Mouse (Mus musculus) left cerebral cortex, postnatal 14 days (tissue): ENCODE measurements around the gene Calcr. TPM values are rescaled to one million over a fixed set of nuclear protein-coding genes. Genes with fewer than 3 reads are reported as not detected.
A peak's percentile ranks its signal among the peaks of the same experiment; 100 is the strongest.
"Not testable (repeated sequence)": the region's sequence is repeated elsewhere in the genome, so short reads cannot be mapped to it uniquely, and the experiment has no call there.

Experiments used
- DNase-seq, 2 experiments: peaks; one replicate each; pipeline ENCODE4 v3.0.0; 2021 to 2022; ENCODE audit warnings: low spot score in 2 of 2, mixed read lengths in 1 of 2
- intact Hi-C: fragments of 180-260 bp; cut with DNase I; formaldehyde crosslinking; loops from one replicate; pipeline ENCODE4 v1.15.1; 2025
- long read RNA-seq, 2 experiments: library from polyadenylated mRNA; stranded (forward); transcript quantifications; one replicate each; pipeline ENCODE4 v2.0.0; 2021
- total RNA-seq, 2 experiments: library from RNA; stranded (reverse); gene quantifications; 2 replicates each; pipeline ENCODE4 v1.2.3; 2021

Gene Calcr
- total RNA-seq: under 1 TPM in 1 of 2 experiments, not detected in 1; 0.30 TPM
- long read RNA-seq, experiment 1: 0 reads
- long read RNA-seq, experiment 2, partial matches to known transcripts: 1 of 2 reads
- long read RNA-seq, experiment 2, other reads (novel, unspliced or antisense): 0 of 2 reads

DNA sequence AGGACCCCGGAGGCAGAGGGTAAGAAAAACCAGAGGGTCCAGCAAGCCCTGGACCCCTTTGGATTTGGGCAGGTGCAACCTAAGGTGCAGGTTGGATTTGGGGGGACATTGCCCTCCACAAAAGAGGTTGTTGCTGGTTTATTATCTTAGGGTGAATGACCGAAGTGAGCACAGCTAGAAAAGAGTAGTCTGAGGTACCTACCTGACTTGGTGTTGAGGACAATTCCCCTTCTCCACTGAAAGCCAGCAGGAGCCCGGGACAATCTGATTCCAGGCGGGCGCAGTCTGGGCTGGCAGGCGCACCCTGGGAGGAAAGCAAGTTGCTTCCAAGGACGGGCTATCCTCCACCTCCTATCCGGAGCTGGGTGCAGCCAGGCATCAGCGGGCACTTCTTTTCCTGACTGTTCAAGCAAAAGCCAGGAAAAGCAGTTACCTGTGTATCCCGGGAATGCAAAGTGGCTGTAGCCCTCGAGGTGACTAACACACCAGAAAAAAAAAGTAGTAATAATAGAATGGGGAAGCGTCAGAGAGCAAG, at the start of gene Calcr:
Calcr (minus strand) TSS at position 485 of the 535 bp plus-strand sequence.
- intact Hi-C loops: no loop called here
- no peak for DNase-seq

DNA sequence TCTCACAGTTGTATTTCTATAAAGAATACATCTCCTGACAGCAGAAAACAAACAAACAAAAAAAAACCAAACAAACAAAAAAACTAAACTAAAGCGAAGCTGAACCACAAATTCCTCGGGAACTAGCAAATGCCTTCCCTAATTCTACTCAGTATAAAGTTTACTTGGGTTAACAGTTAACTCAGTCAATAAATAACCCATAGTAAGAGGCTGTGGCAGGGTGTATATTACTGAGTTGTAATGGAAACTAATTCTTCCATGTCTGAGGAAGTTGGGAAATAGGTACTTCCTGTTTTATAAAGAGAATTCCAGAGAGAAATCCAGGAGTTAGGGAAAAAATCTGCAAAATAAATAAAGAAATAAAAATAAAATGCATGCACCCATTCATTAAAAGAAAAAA, 3.0 kb upstream of the Calcr start:
- intact Hi-C loops: no loop called here
- DNase-seq: no peak

DNA sequence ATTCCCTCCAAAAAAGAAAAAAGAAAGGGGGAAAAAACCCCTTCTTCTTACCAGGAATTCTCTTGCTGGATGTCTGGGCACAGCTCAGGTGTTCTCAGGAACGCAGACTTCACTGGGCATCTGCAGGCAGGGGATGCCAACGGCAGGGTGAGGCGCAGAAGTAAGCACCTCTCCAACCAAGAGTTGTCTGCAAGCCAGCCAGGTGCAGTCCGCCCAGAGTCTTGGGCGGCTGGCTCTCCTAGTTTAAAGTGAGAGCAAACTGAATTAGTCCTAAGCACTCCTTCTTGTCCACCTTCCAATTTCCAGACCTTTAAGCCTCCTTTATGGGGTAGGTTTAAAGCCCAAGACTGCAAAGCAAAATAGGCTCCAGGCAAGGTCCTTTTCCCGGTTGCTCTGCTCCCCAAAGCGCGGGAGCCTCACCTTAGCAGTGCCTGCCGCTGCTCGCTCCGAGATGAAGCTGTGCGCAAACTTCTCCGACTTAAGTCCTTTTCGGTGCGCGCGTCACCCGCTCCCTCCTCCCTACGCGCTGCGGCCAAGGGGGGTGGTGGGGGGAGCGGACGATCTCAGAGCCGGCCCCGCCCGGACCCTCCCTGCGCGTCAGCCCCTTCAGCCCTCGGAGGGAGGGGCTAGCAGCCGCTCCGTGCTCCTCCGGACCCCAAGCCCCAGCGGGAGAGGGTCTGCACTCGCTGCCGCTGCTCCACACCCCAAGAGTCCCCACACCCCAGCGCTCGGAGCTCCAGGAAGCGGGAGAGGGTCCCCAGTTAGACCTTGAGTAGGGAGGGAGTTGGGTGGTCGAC, 1.1 kb downstream of the Calcr start:
- DNase-seq: no peak
- intact Hi-C loops: no loop called here

DNA sequence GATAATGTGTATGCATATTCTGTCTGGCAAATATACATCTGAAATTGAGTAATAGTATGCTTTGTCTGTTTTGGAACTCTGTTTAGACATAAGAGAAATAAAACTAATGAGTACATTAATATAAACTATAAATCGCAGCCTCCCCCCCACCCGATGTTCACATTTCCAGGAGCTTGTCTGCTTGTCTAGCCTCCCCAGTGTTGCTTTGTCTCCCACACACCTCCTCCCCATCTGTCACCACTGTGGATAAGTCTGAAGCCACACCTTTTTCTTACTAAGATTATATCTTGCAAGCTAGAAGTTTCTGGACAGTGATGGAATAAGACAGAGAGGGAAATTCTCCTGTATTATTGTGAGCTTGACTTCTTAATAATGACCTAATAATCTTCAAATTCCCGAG, 12.9 kb downstream of the Calcr start:
- intact Hi-C loops: no loop called here
- DNase-seq: peak in 1 of 2 experiments; percentile 21

DNA sequence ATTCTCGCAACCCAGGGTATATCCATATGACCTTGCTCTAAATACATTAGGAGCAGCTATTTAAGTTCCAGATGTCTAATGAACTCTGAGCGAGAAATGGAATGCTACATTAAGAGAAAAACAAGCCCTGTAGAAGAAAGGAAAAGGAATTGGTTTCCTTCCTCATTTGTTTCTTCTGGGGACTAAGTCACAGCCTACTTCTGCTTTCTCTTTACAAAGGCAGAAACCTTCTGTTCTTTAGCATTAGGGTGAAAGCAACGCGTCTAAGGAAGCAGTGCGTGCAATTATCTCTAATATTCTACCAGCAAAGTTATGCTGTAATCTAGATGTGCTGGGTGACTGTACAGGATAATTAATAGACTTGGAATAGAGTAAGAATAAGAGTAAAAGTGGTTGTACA, 14.9 kb downstream of the Calcr start:
- intact Hi-C loops: loop anchor here (10.0 kb wide), 1 partner anchor 235 kb away; no protein-coding TSS in a partner anchor
- DNase-seq: no peak

DNA sequence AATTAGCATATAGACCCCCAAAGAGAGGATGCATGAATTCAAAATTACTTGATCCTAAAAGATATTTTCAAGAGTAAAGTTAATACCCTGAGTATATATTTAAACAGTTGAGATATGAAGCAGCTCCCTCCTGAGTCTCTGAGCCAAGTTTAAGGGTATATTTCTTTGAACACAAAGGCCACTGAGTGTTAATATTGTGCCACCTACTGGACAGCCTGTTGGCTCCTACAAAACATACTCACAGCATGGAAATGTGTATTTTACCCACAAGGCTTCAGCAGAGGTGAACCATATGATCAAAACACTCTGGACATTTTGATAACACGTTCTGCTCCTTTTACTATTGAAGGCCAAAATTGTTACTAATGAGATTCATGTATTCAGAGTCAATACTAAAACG, 19.0 kb downstream of the Calcr start:
- no peak for DNase-seq
- intact Hi-C loops: loop anchor here (10.0 kb wide), 1 partner anchor 231 kb away; no protein-coding TSS in a partner anchor

DNA sequence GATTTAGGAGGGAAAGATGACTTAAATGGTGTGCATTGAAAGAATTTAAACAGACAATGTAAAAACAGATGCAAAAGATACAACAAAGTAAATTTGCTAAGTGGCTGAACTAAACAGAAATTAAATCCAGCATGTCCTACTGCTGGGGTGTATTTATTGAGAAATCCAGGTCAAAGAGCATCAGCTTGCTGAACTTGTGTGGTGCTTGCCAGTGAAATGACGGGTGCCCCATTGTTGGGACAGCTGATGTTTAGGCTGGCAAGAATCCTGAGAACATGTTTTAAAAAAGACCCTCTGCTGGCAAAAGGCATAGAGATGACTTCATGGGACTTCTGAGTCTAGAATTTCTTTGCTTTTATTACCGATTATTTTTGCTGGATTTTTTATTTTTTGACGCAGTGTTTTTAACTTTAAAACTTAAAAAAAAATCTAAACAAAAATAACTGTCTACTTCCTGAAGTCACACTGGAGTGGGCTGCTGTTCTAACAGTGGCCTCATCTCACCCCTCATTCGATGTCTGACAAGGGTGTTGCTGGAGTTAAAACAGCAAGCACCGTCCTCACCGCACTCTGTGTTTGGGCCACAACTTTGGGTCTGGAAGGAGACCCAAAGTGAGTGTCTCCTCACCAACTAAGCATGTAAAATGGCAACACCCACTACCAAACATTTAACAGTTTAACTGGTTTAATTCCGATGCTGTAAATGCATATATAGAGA, 22.4 kb downstream of the Calcr start:
- no peak for DNase-seq
- intact Hi-C loops: loop anchor here (10.0 kb wide), 1 partner anchor 227 kb away; no protein-coding TSS in a partner anchor

DNA sequence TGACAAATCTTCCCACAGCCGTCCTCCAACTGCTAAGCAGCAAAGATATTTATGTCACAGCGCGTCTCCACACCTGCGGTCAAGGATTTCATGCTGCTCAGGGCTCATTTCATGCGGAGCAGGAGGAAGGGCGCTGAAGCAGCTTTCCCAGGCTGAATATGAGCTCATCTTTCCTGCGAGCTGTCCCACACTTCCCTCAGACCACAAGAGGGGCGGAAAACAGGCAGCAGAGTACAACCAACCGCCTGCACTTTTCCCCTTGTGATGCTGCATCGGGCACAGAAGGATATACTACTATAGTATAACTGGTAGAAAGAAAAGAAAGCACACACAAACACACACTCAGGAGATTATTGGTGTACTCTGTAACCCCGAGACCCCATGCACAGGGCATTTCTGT, 23.2 kb downstream of the Calcr start:
- intact Hi-C loops: loop anchor here (10.0 kb wide), 1 partner anchor 226 kb away; no protein-coding TSS in a partner anchor
- no peak for DNase-seq

DNA sequence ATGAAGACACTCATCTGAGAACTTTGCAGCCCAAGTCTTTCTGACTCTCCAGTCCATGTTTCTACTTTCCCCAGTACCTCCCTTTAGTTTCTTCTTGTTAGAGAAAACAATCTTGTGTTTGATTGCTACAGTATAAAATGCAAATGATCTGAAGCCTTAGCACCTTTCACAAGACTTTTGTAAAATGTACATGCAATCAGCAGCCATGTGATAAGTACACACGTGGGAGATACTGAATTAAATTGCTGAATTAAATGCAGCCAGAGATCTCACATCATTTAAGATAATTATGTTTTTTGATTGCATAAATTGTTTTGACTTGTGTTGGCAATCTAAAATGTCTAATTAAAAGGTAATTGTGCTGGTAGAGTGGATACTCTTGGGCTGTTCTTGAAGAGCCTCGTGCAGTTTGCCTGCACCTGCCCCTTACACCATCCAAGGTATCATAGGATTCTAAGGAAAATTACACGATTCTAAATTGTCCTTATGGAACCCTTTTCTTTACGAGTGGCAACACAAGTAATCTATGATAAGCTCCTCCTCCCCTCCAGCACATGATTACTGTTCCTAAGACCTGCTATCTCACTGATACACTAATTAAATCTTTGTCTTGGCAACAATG, 34.2 kb downstream of the Calcr start:
- intact Hi-C loops: no loop called here
- no peak for DNase-seq

DNA sequence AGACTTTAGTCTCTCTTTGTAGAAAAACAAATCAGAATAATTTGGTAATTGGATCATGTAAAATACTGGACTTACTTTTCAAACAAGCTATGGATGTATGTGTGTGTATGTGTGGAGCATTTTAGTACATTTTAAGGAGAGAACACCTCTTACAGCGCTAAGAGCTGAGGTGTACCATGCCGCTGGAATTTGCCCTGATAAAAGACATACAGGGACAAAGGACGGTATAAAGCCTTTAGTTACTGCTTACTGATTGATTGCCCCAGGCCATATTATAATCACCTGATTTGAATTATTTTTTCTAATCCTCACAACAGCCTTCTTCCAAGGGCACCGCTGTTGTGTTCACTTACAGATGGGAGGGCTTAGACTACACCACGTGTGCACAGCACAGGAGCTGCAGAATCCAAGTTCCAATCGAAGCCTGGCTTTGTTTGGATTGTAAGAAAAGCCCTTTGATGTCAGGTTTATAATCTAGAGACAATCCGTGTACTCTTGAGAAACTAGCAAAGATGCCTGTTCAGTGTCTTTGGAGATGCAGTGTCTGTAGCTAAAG, 76.3 kb downstream of the Calcr start:
- DNase-seq: no peak
- intact Hi-C loops: no loop called here

DNA sequence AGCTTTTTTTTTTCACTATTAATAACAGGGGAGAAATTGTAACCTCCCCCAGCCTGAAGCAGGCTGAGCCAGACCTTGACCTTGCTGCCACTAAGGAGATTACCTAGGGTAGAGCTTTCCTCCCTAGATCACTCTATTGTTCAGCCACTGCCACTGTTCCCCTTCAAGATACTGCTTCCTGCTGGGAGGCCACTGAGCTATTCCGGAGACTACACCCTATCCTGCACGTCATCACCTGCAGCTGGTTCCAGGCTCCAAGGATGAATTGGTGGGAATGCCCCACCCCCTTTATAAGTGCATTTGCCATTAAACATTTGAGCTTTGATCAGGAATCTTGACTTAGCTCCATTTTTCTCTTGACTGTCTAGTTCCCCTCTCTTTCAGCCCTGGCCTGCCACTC, 86.2 kb downstream of the Calcr start:
- DNase-seq, intact Hi-C loops: not testable (repeated sequence)

DNA sequence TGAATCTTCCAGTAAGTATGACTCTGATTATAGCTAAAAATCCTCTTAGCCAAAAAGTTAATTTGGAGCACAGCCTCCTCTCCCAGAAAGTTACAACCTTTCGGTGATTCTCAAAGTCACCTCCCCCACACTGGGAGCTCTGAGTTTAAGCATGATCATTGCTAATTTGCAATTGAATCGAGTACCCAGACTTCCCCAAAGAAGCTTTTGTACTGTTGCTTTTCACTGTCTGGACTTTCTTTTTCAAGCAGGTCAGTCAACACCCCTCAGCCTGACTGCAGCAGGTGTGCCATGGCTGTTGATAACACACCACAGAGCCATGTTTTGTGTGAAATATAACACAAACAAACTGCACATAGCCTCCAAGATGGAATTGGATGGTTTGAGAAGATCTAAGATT, 86.7 kb downstream of the Calcr start:
- no peak for DNase-seq
- intact Hi-C loops: no loop called here

DNA sequence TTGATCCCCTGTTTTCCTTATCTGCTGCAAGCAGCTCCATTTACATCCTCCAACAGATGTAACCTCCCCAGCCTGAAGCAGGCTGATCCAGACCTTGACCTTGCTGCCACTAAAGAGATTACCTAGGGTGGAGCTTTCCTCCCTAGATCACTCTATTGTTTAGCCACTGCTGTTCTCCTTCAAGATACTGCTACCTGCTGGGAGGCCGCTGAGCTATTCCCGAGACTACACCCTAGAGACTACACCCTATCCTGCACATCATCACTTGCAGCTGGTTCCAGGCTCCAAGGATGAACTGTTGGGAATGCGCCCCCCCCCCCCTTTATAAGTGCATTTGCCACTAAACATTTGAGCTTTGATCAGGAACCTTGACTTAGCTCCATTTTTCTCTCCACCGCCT, 92.6 kb downstream of the Calcr start:
- intact Hi-C loops: not testable (repeated sequence)

DNA sequence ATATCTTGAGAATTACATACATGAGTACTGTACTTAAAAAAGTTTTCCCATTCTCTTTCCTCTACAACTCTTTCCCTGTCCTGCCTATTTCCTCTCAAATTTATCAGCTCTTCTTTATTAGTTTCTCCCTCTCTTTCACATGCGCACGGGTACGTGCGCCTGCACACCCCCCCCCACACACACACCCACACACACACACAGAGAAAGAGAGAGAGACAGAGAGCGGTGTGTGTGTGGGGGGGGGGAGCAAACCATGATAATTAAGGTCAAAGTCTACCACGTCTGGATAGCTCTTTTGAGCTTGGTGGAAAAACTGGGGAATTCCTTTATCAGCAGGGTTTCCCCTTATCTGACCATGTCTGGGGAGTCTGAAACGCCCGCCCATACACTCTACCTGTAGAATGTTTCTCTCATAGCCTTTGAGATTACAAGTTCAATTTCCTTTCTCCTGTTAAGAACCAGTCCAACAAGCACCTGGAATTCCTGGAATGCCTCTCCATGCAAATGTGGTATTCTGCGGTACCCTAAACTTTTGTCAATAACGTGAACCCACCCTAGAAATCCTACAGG, 100.3 kb downstream of the Calcr start:
- no peak for DNase-seq
- intact Hi-C loops: no loop called here

More for the DNA sequence above, 92.6 kb downstream of the Calcr start:
- not testable (repeated sequence) for DNase-seq

DNA sequence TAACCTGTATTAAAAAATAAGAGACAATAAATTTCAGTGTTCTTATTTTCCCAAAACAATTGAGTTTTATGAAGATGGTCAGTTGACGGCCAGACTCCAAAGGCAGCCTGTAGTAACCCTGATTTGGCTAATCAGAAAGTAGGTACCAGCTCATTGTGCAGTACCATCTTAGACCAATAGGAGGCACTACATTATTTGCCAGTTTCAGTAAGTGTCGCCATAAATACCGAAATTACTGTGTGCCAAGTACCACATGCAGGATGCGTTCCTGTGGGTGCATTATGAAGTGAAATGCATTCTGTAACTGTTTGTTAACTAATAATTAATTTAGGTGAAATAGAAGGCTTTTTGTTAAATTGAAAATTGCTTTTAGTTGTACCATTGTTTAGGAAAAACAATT, 106.1 kb downstream of the Calcr start:
- no peak for DNase-seq
- intact Hi-C loops: no loop called here
